ENCODE assay signal across 9 mouse cellular contexts in the genomic region with DNA sequence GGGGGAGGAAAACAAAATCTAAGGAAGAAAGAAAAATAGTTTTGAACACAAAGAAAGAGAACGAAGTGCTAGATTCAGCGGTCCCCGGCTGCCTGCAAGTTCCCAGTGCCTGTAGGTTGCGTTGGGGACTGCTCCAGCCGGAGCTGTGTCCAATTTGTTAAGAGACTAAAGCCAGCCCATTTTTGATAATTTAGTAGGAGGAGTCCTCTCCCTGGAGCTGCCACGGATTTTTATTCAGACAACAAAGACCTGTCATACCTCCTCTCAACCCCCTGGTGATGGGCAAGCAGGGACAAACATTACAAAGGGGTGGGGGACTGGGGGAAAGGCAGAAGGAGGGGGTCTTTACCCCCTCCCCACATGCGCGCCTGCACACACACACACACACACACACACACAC. TPM values are rescaled to one million over a fixed set of nuclear protein-coding genes. Genes with fewer than 3 reads are reported as not detected.
A peak's percentile ranks its signal among the peaks of the same experiment; 100 is the strongest.
DNase-seq lines count a peak whose midpoint lies in the region; ATAC-seq and TF ChIP-seq lines count a peak whose summit lies in the region.
"Had no signal": no experiment of that assay in that cellular context is flagged by ENCODE, and none has a peak within 500 bp of the region (broad histone marks: within the 10 kb centered on the region; RNA-seq: fewer than 3 reads in every experiment).

No protein-coding gene starts in this region.

- intact Hi-C loops in gastrocnemius, adult 2 months (cut with DNase I): no loop called here

- H3K27ac ChIP-seq in gastrocnemius, adult 2 months: no peak overlapping the region
- H3K27ac ChIP-seq in heart, embryonic 16.5 days (ENCODE audit: low read length): no peak overlapping the region
- H3K27ac ChIP-seq in liver, embryonic 15.5 days (replicated peaks): no peak overlapping the region

- no peak overlapping the region for H3K9ac ChIP-seq in heart, embryonic 16.5 days (ENCODE audit: low read length)
- no peak overlapping the region for H3K9ac ChIP-seq in liver, embryonic 15.5 days

- H3K36me3 ChIP-seq in heart, embryonic 16.5 days (ENCODE audit: control insufficient read depth, insufficient read depth): no peaks in the 10 kb centered on the region
- no peaks in the 10 kb centered on the region for H3K36me3 ChIP-seq in liver, embryonic 15.5 days (replicated peaks)

- no peak for DNase-seq in gastrocnemius, adult 2 months
- no peak for DNase-seq in gastrocnemius, postnatal 4 days (ENCODE audit: low spot score in 2 of 2)
- DNase-seq in NIH3T3 (ENCODE audit: low read depth): peak; percentile 71
- no peak for DNase-seq in layer of hippocampus, adult 8-10 months (ENCODE audit: low spot score in 2 of 2)
- DNase-seq in thymus, postnatal 4 days: no peak

- ATAC-seq in heart, embryonic 16.5 days (replicated peaks; ENCODE audit: extremely low read depth, insufficient read depth, low FRiP score): 0 out of 2 replicates have a peak, but pooled peaks have one; percentile 23
- ATAC-seq in liver, embryonic 15.5 days (ENCODE audit: insufficient read depth): no peak
- no peak for ATAC-seq in granulocyte monocyte progenitor cell, adult 5-6 weeks (replicated peaks; ENCODE audit: poor library complexity, severe bottlenecking)

- H3K4me2 ChIP-seq in heart, embryonic 16.5 days (ENCODE audit: low read depth, low read length): peak overlapping the region; percentile 61
- H3K4me2 ChIP-seq in liver, embryonic 15.5 days: 0 out of 2 replicates have a peak overlapping the region, but pooled peaks have one; percentile 52

- H3K9me3 ChIP-seq in heart, embryonic 16.5 days (replicated peaks; ENCODE audit: control insufficient read depth, low read length): no peaks in the 10 kb centered on the region
- H3K9me3 ChIP-seq in liver, embryonic 15.5 days (replicated peaks): no peaks in the 10 kb centered on the region

- peaks cover 59% of the 10 kb centered on the region for H3K27me3 ChIP-seq in heart, embryonic 16.5 days (ENCODE audit: control insufficient read depth, insufficient read depth, low read length)
- H3K27me3 ChIP-seq in liver, embryonic 15.5 days: peaks cover 100% of the 10 kb centered on the region

- WGBS in heart, embryonic 16.5 days: under 1% methylated on average over 8 of the region's 8 CpGs
- WGBS in liver, embryonic 15.5 days (ENCODE audit: insufficient replicate concordance): 1% methylated on average over 8 of the region's 8 CpGs

- H3K4me1 ChIP-seq in heart, embryonic 16.5 days (ENCODE audit: control insufficient read depth, insufficient read depth, low read length): peaks cover 22% of the 10 kb centered on the region
- peaks cover 11% of the 10 kb centered on the region for H3K4me1 ChIP-seq in liver, embryonic 15.5 days (replicated peaks)

- no peak for TF ChIP-seq CTCF in gastrocnemius, adult 2 months (IDR thresholded peaks at IDR 0.05)

- H3K4me3 ChIP-seq in gastrocnemius, adult 2 months: peak overlapping the region; percentile 60
- H3K4me3 ChIP-seq in heart, embryonic 16.5 days (ENCODE audit: low read length): peak overlapping the region; percentile 44
- peak overlapping the region; percentile 29; the same call in 1 of the 2 replicates for H3K4me3 ChIP-seq in liver, embryonic 15.5 days (replicated peaks)

RNA-seq across cellular contexts. Expression of gene Lhx9, which starts 6.1 kb away (rescaled TPM):
- total RNA-seq in gastrocnemius, adult 2 months (2021): not detected
- not detected for total RNA-seq in gastrocnemius, postnatal 4 days (2021)
- 0.14 and 0.25 TPM in 2 replicates for polyA plus RNA-seq in heart, embryonic 16.5 days (2015; fragmentation: Nextera tagmentation; extraction: Ambion mirVana)
- polyA plus RNA-seq in liver, embryonic 15.5 days (2015; fragmentation: Nextera tagmentation; extraction: Ambion mirVana): 0.02 and 0.03 TPM in 2 replicates
- not detected in 2 replicates for total RNA-seq in granulocyte monocyte progenitor cell, adult 5-6 weeks (2014; fragmentation: Nextera tagmentation)
- not detected in 2 replicates for total RNA-seq in granulocyte monocyte progenitor cell, adult 5-6 weeks (2017)
- 10 to 100 TPM; 11.9 to 16.6 (median 14.6) TPM for total RNA-seq in layer of hippocampus, adult 8-10 months (2022)
- polyA plus RNA-seq: small intestine, adult 2 months had no signal

RNA-seq across cellular contexts. Expression of gene 2310009B15Rik, which starts 14.3 kb away (rescaled TPM):
- total RNA-seq in gastrocnemius, adult 2 months (2021): 10 to 100 TPM; 14.6 to 15.6 TPM
- 10 to 100 TPM; 19.9 to 24.1 TPM for total RNA-seq in gastrocnemius, postnatal 4 days (2021)
- polyA plus RNA-seq in heart, embryonic 16.5 days (2015; fragmentation: Nextera tagmentation; extraction: Ambion mirVana): 26.8 and 29.4 TPM in 2 replicates
- 9.6 and 10.9 TPM in 2 replicates for polyA plus RNA-seq in liver, embryonic 15.5 days (2015; fragmentation: Nextera tagmentation; extraction: Ambion mirVana)
- 13.2 and 22.3 TPM in 2 replicates for total RNA-seq in granulocyte monocyte progenitor cell, adult 5-6 weeks (2014; fragmentation: Nextera tagmentation)
- total RNA-seq in granulocyte monocyte progenitor cell, adult 5-6 weeks (2017): 10.2 and 15.2 TPM in 2 replicates
- total RNA-seq in layer of hippocampus, adult 8-10 months (2022): 10 to 100 TPM; 21.3 to 24.4 (median 22.3) TPM

Comparison
In these comparisons a context has a peak if more than half of its experiments do, and no peak if none do; other contexts are left out.
1. RNA of gene Lhx9, which starts 6.1 kb away (total RNA-seq): 11.9 to 16.6 TPM in layer of hippocampus, adult 8-10 months; not detected in gastrocnemius, postnatal 4 days, not detected in gastrocnemius, adult 2 months and not detected in granulocyte monocyte progenitor cell, adult 5-6 weeks; every median in the first group is over 10 times any median in the second.
2. Peak in every context shown above with its lines, with median percentiles within 50 percentile points of each other: H3K4me3 ChIP-seq.